Mouse (Mus musculus) liver, adult 2 months (tissue): ENCODE data around the gene Fbxw11.

Experiments used
- CTCF ChIP-seq: fragments of 200-500 bp; IDR thresholded peaks from 2 replicates; pipeline ENCODE4 v1.5.1; 2011; ENCODE audit warnings: low read depth, low read length, control low read depth
- POLR2A ChIP-seq: fragments of 200-500 bp; IDR thresholded peaks from 2 replicates; pipeline ENCODE4 v1.6.1; 2011; ENCODE audit warnings: low read length, control low read depth; ENCODE audit not compliant: insufficient read depth; ENCODE audit errors: extremely low read depth

- TF ChIP-seq CTCF: no peak
- TF ChIP-seq POLR2A: no peak
Observed at GRCm38 (mm10) chr11:32650236-32650749, 7.8 kb downstream of the Fbxw11 start.
